ENCODE assay signal across 13 mouse cellular contexts in the genomic region with DNA sequence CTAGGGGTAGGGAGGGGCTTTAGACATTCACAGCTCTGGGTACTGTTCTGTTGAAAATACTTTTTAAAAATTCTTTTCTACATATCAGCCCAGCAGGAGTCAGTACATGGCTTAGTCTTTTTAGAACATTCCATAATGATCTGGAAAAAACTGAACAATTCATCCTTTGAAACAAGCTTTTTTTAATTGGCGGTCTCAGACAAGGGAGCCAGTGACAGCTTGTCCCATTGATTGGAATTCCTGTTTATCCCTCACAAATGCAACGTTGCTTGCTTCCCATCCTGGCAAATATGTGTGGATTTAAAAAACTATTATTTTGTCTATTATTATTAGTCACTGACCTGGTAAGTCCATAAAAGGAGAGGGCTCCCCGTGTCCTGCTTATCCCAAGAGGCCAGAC.
"Had no signal": no experiment of that assay in that cellular context is flagged by ENCODE, and none has a peak within 500 bp of the region (broad histone marks: within the 10 kb centered on the region; RNA-seq: fewer than 3 reads in every experiment).

No protein-coding gene starts in this region.

- H3K27ac ChIP-seq: limb, embryonic 15.5 days; liver, embryonic 12.5 days; midbrain, embryonic 15.5 days had no signal

- H3K9me3 ChIP-seq: limb, embryonic 15.5 days; liver, embryonic 12.5 days; midbrain, embryonic 15.5 days had no signal

- H3K27me3 ChIP-seq: liver, embryonic 12.5 days; midbrain, embryonic 15.5 days had no signal

- ATAC-seq: liver, embryonic 12.5 days; midbrain, embryonic 15.5 days had no signal

- H3K9ac ChIP-seq: limb, embryonic 15.5 days; liver, embryonic 12.5 days; lung, embryonic 14.5 days; midbrain, embryonic 15.5 days had no signal

- DNase-seq: kidney, adult 18-20 months; kidney, postnatal 10 days; layer of hippocampus, adult 9-11 months; layer of hippocampus, postnatal 36 days; lung, embryonic 14.5 days; lung, postnatal 10 days; lung, postnatal 4 days; thymus, adult 18-20 months; thymus, postnatal 14 days had no signal

- H3K4me2 ChIP-seq: limb, embryonic 15.5 days; liver, embryonic 12.5 days; lung, embryonic 14.5 days; midbrain, embryonic 15.5 days had no signal

- H3K4me3 ChIP-seq: limb, embryonic 15.5 days; liver, embryonic 12.5 days; midbrain, embryonic 10.5 days; midbrain, embryonic 15.5 days had no signal

- H3K36me3 ChIP-seq: limb, embryonic 15.5 days; liver, embryonic 12.5 days; midbrain, embryonic 10.5 days; midbrain, embryonic 15.5 days had no signal

- H3K4me1 ChIP-seq: liver, embryonic 12.5 days; midbrain, embryonic 15.5 days had no signal
